Mouse (Mus musculus): ENCODE results near the gene Ptprm.

The Ptprm gene

DNA sequence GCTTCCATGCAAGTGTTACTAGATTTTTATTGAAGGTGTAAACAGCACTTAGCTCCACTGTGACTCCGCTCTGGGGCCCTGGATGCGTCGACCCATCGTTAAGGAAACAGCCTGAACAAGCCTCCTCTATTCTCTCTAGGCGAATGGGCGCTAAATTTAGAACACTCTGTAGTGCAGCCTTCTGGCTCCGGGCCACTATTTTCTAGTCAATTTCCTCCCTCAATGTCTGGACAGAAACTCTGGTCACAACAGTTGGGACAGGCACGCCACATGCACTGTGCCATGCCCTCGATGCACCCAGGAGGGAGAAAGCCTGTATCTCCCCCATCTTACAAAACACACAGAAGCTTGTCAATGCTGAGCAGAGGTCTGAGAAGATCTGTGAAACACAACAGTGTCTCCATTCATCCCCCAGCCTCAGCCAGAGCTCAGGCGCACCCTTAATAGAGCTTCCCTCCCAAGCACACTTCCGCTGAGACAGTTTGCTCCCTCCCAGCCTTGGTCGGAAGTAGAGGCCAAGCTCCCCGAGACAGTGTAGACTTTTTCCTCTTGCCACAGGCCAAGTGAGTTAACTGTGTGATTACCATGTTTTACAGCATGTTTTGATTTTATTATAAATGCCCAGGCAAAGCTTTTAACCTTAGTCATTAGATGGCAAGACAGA lies 220.7 kb downstream of the Ptprm start:
- peak; percentile 14 to 15 for DNase-seq

DNA sequence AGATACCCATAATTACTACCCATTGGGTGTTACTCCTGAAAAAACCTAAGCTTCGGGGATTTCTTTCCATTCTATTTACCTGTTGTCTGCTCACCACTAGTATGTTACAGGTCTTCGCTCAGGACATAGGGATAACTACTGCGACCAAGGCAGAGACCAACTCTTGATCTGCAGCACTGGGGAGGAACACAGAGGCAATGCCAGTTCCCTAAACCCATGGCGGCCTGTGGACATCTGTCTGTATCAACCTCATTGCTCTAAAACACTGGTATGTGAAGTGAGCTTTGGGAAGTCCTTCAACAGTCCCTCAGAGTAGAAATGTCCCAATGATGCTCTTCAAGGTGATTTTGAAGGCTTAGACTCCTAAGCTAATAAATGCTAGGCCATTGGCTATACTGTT lies 221.2 kb downstream of the Ptprm start:
- no peak for DNase-seq

DNA sequence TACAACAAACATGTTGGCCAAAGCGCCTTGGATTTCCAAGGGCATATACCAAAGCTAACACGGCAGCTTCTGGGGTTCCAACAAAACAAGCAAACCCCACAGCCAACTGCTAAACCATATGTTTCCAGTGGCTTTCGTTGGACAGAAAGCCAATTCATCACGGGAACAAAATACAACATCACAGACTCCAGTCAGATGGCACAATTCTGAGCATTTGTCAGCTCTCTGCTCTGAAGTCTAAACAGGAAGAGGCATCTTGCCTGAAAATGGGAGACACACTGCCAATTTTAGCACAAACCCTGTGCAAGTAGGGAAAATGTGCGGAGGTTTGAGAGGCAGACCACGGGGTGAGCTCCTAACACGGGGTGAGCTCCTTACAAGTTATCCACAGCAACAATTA lies 226.7 kb downstream of the Ptprm start:
- peak; percentile 37 to 48 for DNase-seq

DNA sequence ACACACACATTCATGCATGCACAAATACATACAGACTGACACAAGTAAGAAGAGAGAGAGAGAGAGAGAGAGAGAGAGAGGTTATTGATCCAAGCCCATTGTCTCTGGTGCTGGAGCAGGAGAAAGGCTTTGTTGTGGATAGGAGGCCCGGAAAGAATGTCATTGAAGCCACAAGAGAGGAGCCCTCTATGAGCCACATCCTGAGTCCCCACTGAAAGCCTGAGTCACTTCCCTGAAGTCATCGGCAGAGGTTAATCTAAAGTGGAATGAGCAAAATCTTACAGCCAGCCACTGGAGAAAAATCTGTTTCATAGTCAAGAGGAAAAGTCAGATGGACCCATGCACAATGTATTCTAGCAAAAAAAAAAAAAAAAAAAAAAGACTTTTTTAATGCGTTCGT lies 228.7 kb downstream of the Ptprm start:
- DNase-seq = no peak

DNA sequence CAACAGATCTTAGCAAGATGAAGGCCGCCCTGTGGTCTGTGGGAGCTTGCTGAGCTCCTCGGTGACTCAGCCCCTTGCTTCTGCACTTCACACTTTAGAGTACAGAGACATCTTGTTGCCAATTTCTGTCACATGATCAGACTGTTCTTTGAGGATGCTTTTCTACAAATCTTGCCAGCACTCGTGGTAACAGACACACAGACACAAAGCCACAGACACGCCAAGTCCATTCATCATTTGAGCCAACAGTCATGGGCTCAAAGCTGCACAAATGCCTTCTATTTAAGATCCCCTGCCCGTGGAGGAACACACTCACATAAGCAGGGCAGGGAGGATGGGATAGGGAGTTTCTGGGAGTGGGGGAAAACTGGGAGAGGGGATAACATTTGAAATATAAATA lies 230.0 kb downstream of the Ptprm start:
- no peak for DNase-seq

DNA sequence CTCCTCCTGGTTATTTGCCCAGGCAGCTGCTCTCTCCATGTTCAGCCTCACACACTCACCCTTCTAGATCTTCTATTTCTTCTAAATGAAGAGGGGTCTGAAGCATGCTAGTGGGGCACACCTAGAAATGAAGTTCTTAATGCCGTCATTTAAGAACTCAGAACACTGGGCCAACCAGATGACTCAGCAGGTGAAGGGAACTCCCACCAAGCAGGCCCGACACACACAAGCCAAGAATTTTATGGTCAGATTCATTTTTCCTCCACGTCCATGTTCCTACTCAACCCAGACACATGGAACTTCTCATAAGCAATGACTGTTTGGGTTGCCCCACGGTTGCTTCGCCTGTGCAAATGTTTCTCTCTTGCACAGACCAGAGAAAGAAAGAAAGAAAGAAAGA lies 230.5 kb downstream of the Ptprm start:
- no peak for DNase-seq

DNA sequence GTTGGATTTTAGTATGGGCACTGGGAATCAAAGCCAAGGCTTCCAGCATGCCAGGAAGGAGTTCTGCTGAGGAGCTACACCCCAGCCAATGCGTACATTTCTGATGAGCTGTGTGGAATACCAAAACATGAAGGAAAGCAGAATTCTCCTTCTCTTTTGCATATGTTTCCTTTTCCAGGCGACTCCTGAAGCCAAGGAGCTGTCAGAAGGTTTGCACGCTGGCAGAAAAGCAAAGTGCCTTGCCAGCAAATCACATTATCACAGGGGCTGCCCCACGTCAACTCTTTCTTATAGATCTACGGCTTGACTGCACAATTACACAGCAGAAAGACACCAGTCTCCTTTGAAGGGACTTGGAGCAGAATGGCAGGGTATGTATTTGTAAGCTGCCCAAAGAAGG lies 233.4 kb downstream of the Ptprm start:
- no peak for DNase-seq

DNA sequence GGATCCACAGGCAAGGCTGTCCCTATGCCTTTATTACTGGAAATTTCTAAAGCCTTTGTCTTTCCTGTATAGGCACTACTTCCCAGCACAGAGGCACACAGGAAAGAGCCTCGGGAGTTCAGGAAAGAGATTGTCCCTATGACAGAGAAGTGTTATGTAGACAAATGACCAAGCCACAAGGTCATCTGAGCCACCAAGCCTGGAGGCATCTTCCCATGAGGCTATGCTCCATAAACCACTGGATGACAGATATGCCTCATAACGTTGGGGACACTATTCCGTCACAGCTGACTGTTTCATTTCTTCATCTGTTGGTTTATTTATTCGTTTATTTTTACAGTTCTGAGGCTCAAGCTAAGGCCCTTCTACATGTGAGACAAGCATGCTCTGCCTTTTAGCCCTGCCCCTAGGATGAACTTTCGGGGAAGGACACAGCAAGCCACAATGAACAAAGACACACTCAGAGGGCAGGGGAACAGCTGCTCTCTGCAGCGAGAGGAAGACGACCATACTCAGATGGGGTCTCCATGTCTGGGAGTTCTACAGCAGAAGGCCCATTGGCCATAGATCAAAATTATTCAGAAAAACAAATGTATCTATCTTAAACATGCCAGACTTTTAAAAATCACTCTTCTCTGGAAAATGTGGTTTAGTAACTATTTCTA lies 235.4 kb downstream of the Ptprm start:
- no peak for DNase-seq

DNA sequence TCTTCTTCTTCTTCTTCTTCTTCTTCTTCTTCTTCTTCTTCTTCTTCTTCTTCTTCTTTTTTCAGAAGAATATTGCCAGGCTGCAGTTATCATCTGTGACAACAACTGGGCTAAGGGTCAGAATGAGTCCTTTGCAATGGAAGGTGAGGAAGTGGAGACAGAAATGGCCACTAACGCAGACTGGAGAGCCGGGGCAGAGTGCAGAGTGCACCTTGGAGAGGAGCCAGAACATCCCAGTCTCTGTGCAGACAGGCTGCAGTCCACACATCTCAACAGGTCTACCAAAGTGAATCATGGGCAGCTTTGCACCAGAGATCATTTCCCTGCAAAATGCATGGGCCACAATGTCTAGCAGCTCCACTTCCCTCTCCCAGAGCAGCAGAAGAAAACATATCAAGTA lies 239.4 kb downstream of the Ptprm start:
- no peak for DNase-seq

DNA sequence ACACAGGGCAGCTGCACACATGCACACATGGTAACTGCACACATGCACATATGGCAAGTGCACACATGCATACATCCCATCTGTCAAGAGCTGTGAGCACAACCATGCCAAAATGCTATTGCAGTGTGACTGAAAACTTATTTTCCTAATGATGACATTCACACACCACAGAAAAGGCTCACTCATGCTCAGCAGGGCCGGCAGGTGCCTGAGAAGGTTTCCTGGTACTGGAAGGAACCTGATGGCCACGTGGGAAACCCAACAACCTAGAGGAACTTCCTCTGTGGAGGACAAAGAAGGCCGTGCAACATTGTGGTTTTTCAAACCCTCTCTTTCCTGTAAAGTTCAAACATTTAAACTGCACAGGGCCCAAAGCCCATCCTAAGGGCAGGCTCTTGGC lies 241.6 kb downstream of the Ptprm start:
- DNase-seq = no peak

DNA sequence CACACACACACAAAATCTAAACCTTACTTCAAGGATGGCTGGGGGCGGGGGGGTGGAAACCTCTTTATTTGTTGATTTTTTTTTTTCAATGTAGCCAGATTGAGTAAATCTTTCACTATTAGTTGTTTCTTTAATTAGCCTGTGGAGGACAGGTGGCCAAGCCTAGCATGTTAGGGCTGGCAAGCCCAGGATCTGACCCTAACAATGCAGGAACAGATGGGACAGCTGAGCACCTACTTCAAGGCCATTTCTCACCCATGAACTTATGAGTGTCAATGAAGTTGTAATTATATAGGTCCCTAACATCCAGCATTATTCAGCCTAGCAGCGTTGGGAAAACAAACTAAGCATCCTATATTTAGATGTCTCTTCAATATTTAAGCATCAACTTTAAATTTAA lies 248.1 kb downstream of the Ptprm start:
- no peak for DNase-seq

DNA sequence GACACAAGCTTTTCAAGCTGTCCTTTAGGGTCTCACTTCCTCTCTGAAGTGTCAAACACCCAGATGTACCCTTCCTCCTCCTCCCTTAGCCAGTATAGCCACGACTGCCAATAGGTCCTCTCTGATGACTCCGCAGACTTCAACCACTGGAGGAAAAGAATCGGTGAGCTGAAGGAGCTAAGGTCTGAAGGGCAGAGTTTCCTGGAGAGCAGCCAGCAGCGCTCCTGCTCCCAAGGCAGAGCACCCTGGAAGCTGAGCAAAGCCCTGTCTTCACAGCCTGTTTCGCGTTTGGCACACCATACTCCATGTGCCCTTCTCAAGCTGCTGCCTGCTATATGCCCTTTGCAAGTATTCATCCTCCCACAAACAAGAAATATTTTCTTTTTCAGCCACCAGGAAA lies 252.2 kb downstream of the Ptprm start:
- DNase-seq = no peak

DNA sequence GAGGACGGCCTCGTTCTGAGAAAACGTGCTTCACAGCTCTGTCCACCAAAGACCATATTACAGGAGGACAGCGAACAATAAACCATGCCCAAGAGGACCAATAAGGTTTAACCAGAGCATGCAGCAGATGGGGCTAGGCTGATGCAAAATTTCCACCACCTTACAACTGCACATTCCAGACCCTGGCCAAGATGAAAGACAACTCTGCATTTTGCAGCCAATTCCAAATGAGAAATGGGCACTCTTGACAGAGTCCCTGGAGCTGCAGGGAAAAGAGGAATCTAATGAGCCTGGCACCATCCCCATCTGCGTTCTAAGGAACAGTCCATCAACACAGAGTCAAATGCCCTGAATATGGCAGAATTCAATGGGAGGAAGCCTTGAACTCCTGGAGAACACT lies 263.3 kb downstream of the Ptprm start:
- no peak for DNase-seq

DNA sequence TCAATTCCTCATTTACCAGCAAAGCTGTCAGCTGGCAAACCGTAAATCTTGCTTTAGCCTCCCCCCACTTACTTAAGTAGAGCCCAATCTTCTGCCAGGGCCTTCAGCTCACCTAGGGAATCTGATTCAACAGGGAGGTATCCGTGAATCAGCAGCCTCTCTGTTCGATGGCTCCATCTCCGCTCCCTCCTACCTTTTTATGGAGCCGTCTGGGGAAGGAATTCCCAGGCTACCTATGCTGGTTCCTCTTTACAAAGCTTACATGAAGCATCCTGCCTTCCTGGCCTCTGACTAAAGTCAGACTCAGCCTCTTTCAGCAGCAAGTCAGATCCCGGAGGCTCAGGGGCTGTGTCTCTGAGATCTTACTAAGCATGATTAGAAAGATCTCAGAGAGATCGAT lies 264.1 kb downstream of the Ptprm start:
- DNase-seq = no peak

DNA sequence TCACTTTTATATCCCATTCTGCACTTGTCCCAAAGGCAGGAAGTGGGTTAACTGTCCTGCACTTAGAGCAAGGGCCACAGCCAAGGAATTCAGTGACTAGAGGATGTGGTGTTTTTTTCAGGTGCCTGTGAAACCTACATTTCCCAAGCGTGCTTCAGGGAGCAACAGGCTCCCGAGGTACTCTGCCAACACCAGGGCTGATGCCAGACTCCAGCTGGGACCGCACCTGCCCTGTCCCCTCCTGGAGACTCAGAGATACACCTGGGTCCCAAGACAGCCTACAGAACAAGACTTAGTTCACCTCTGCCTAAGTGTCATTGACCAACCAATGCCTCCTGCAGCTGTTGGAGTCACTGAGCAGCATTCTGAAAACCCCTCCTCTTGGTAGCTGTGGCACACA lies 264.6 kb downstream of the Ptprm start:
- DNase-seq = no peak

DNA sequence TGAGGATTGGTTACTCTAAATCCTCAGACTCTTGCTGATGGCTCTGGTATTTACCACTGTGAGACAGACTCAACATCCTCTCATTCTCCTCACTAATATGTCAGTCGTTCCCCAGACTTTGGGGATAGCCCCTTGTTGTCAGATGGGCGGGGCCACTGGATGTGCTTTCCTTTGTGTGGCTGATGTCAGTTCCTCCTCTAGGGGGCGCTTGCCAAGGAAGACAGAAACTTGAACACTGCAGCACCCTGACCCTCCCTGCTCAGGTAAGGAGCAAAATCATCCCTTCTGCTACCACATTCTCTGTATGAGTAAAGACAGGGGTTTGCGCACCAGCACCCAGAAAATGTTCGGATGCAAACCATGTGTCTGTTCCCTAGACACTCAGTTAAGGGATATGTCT lies 266.7 kb downstream of the Ptprm start:
- no peak for DNase-seq

DNA sequence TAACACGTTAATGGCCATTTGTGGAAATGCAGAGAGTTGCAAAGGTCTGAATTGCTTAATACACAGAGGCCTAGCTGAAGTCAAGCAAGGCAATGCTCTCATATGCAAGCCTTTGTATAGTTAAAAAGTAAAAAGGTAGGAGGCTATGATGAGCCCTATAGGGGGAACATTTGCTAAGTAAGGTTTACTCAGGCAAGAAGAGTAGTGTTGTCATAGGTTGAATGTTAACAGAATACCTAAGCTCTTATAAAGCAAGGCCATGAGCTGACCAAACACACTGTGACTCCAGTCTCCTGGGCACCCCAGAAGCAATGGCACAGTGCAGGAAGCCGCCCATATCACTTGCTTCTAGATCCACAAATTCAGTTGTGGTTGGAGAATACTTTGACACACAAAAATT lies 267.4 kb downstream of the Ptprm start:
- DNase-seq = no peak

DNA sequence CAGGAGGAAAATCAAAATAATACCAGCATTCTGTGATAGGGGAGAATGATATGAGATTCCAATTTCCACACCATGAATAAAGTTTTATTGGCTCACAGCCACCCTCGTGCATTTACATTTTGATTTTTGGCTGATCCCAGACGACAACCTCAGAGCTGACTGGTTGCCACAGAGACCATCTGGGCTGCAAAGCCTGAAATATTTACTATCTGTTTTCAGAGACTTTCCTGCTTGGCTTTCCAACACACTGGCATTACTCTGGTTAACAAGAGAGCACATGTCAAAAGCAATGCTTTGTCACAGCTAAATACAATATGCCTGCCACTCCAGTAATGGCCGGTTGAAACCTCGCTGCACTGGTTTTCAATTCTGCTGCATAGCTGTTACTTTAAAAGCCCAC lies 269.8 kb downstream of the Ptprm start:
- DNase-seq = no peak

DNA sequence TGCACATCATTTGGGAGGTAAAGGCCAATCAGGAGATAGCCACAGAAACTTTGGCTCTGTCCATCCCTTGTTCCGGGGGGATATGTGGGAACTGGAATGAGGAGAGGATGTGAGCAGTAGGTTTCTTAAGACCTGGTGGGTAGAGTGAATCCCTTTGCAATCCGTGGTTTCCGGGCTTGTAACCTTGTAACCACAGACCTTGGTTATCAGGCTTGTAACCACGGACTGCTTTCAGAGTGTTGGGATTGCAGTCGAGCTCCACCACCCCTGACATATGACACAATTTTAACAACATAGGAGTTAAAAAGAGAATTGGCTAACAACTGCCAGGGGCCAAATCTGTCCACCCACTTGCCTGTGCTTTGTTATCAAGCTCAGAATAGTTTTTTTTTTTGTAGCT lies 270.2 kb downstream of the Ptprm start:
- no peak for DNase-seq

DNA sequence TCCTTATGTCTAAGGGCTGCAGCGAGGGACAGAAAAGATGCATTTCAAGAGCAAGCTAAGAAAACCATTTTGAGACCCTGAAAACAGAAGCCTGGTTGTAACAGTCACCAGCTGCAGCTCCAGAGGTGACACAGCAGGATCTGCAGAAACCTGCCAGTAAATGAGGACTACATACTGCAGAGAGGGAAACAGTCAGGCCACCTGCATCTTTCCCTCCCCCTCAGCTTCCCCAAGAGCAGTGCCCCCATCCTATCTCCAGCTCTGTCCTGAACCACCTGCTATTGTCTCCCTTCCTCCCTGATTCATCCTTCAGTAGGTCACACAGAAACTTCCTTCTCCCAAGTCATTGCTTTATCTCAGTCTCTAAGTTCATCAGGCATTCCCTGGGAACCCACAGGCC lies 274.7 kb downstream of the Ptprm start:
- DNase-seq = no peak

DNA sequence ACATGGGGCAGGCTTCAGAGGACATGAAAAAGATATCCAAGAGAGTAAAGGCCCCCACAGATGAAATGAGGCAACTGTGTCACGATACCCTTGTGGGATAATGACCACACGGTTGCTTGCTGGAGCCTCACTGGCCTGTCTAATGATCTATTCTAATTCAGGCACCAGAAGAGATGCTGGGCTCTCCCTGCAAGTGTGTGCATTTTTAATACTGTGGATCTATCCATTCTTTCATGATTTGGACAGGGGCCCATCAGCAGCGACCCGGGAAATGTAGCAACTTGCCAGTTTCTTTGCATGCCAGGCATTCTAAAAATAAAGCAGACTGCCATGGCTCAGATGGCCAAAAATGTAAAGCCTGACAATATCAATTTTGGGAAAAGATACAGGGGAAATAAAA lies 280.7 kb downstream of the Ptprm start:
- DNase-seq = peak; percentile 26 to 44

DNA sequence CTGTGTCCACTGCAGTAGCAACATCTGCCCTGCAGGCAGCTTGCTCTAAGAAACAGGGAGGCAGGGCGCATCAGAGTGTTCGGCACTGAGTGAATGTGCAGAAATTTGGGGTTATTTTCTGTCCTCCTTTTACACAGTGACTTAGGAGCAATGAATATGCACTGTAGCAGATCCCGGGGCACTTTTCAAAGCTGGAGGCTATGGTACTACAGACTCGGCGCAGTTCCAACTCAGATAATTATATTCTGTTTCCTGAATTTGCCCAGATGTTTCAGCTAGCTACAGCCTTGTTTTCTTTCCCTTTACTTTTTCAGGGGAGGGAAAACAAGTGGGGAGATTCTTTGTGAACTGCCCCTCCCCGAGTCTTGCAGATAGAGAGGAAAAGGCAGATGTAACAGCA lies 281.1 kb downstream of the Ptprm start:
- peak in 1 of 2 experiments; percentile 7 for DNase-seq

DNA sequence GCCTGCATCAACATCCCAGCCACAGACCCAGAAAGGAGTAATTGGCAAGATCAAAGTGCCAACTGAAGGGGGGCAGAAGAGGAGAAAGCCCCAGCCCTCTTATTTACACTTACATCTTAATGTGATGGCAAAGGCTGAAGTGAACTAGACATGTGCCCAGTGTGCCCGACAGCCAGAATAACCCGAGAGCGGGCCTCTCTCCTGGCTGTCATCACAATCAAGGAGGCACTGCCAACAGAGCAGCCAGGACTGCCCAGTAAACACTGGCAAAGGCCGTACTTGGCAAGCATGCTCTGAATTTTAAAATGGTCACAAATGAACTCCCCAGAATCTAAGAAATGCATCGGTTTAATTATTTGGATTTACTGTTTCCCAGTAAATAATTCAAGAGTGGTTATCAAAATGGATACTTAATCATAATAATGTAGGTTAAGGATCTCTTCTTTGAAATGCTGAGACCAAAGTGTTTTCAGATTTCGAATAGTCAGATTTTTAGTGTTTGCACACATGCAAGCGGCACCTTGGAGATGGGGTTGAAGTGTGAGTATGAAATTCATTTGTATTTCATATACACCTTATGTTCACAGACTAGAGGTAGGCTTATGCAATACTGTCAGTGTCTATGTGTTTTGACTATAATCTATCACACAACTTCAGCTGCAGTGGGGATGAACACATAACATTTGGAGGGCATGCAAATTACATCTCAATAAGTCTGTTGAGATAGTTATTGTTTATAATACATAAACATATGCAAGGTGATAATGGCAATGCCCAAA lies 282.8 kb downstream of the Ptprm start:
- peak; percentile 64 to 74 for DNase-seq

DNA sequence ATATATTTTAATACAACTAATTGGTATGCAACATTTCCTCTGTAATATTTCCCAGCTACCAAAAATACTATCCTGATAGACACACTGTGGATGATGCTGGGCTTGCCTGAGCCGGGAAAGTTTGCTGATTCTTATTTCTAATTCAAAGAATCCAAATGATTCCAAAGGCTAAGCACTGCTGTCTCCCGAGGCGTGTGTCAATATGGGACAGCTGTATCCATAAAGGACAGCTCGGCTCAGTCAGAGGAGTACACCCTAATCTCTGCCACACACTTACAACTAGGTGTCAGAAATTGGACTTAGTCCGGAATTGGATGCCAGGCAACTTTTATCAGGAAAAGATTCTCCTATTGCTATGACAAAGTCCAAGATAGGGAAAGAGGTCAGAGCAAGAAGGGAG lies 290.6 kb downstream of the Ptprm start:
- no peak for DNase-seq
